Mouse (Mus musculus) intestine, postnatal 0 days (tissue): ENCODE data around the gene Pigo. TPM values are rescaled to one million over a fixed set of nuclear protein-coding genes. Genes with fewer than 3 reads are reported as not detected.
A peak's percentile ranks its signal among the peaks of the same experiment; 100 is the strongest.

Experiments
- ATAC-seq: fragments of 200-750 bp; cut with Nextera tagmentation; 2 replicates; pipeline ENCODE4 v1.8.0; 2017; ENCODE audit warnings: mild to moderate bottlenecking, moderate TSS enrichment, moderate library complexity
- H3K27ac ChIP-seq: fragments of 300-500 bp; sonication (generic); 2 replicates; pipeline ENCODE4 v1.5.1; 2014; ENCODE audit warnings: mild to moderate bottlenecking, low read depth, low read length, moderate library complexity
- H3K27me3 ChIP-seq: fragments of 300-500 bp; sonication (generic); replicated peaks from 2 replicates; pipeline ENCODE4 v1.6.1; 2014; ENCODE audit warnings: low read length, mixed read lengths; ENCODE audit not compliant: control insufficient read depth, insufficient read depth
- H3K36me3 ChIP-seq: fragments of 300-500 bp; sonication (generic); 2 replicates; pipeline ENCODE4 v1.6.1; 2014; ENCODE audit warnings: mild to moderate bottlenecking, moderate library complexity; ENCODE audit not compliant: control insufficient read depth, insufficient read depth
- H3K4me1 ChIP-seq: fragments of 300-500 bp; sonication (generic); replicated peaks from 2 replicates; pipeline ENCODE4 v1.6.1; 2014; ENCODE audit warnings: antibody characterized with exemption, low read length, mixed read lengths; ENCODE audit not compliant: control insufficient read depth, insufficient read depth
- H3K4me2 ChIP-seq: fragments of 300-500 bp; sonication (generic); replicated peaks from 2 replicates; pipeline ENCODE4 v1.6.1; 2014; ENCODE audit warnings: low read depth, mild to moderate bottlenecking, moderate library complexity
- H3K4me3 ChIP-seq: fragments of 300-500 bp; sonication (generic); 2 replicates; pipeline ENCODE4 v1.5.1; 2014; ENCODE audit warnings: low read depth, low read length
- H3K9ac ChIP-seq: fragments of 300-500 bp; sonication (generic); 2 replicates; pipeline ENCODE4 v1.6.1; 2014; ENCODE audit warnings: mild to moderate bottlenecking, low read depth, low read length
- H3K9me3 ChIP-seq: fragments of 300-500 bp; sonication (generic); 2 replicates; pipeline ENCODE4 v1.6.1; 2016; ENCODE audit warnings: mixed run types; ENCODE audit not compliant: control insufficient read depth
- CTCF ChIP-seq: sonication (generic); IDR thresholded peaks from 2 replicates; pipeline ENCODE4 v1.5.1; 2016; ENCODE audit warnings: low read depth, mild to moderate bottlenecking, control low read depth, antibody characterized with exemption, moderate library complexity
- WGBS: fragments of 180-500 bp; shearing (Covaris S2); extraction: QIAGEN DNeasy Blood & Tissue Kit; methylation state at CpG from one replicate; pipeline ENCODE4 v1.1.7; 2014; 5-methylcytosine and 5-hydroxymethylcytosine counted together
- polyA plus RNA-seq: library from polyadenylated mRNA; unstranded; fragments of >200 nt; fragmentation: Nextera tagmentation; extraction: Ambion mirVana; gene quantifications from 2 replicates; pipeline ENCODE4 v1.2.1, GENCODE M21; 2015

Gene Pigo
- polyA plus RNA-seq, 1 experiment from 2014 or later = 15.4 TPM

- peak overlapping the region; percentile 49 for H3K4me3 ChIP-seq
- peak; percentile 3; the same call in 1 of the 2 replicates for ATAC-seq
- H3K36me3 ChIP-seq = no peaks in the 10 kb centered on the region
- no peaks in the 10 kb centered on the region for H3K27me3 ChIP-seq
- peak overlapping the region; percentile 67 for H3K27ac ChIP-seq
- TF ChIP-seq CTCF = no peak
- H3K9me3 ChIP-seq = no peaks in the 10 kb centered on the region
- peak overlapping the region; percentile 8; the same call in 1 of the 2 replicates for H3K9ac ChIP-seq
- H3K4me2 ChIP-seq = peak overlapping the region; percentile 88
- 5% methylated on average over 13 of the region's 13 CpGs for WGBS
- H3K4me1 ChIP-seq = peaks cover 8% of the 10 kb centered on the region; the same call in 1 of the 2 replicates
These were observed 19.7 kb upstream of the Pigo start for GRCm38 (mm10) chr4:43045285-43045658.

DNA sequence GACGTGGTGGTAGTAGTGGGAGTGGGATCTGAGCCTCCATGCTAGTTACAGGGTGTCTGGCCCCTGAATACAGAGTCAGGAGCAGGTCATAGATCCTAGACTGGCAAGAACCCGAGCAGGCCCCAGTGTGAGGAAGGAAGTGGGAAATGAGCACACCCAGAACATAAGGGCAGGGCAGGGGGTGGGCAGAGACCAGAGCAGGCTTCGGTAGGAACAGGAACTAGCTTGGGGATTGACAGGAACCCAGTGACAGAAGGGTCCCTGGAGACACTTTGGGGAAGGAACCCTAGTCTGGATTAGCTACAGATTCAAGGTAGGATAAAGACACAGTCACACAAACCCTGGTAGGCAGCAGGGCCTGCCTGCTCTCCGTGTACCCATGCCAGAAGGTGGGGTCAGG, 19.1 kb upstream of the Pigo start:
- Histone ChIP-seq H3K9me3 (no peaks in the 10 kb centered on the region), H3K4me2 (peak overlapping the region; percentile 88), H3K4me3 (peak overlapping the region; percentile 49), H3K27me3 (no peaks in the 10 kb centered on the region), H3K27ac (peak overlapping the region; percentile 67), H3K4me1 (peaks cover 8% of the 10 kb centered on the region; the same call in 1 of the 2 replicates), H3K36me3 (no peaks in the 10 kb centered on the region), H3K9ac (no peak overlapping the region)
- no peak for TF ChIP-seq CTCF
- no peak for ATAC-seq
- WGBS = 19% methylated on average over 4 of the region's 4 CpGs

GRCm38 (mm10) chr4:43043644-43044357, 18.2 kb upstream of the Pigo start:
- Histone ChIP-seq H3K27me3 (no peaks in the 10 kb centered on the region), H3K9ac (no peak overlapping the region), H3K36me3 (no peaks in the 10 kb centered on the region), H3K9me3 (no peaks in the 10 kb centered on the region), H3K4me1 (peaks cover 8% of the 10 kb centered on the region), H3K4me3 (no peak overlapping the region), H3K4me2 (peak overlapping the region; percentile 88), H3K27ac (peak overlapping the region; percentile 67; the same call in 1 of the 2 replicates)
- WGBS = 18% methylated on average over 7 of the region's 7 CpGs
- no peak for TF ChIP-seq CTCF
- no peak for ATAC-seq

DNA sequence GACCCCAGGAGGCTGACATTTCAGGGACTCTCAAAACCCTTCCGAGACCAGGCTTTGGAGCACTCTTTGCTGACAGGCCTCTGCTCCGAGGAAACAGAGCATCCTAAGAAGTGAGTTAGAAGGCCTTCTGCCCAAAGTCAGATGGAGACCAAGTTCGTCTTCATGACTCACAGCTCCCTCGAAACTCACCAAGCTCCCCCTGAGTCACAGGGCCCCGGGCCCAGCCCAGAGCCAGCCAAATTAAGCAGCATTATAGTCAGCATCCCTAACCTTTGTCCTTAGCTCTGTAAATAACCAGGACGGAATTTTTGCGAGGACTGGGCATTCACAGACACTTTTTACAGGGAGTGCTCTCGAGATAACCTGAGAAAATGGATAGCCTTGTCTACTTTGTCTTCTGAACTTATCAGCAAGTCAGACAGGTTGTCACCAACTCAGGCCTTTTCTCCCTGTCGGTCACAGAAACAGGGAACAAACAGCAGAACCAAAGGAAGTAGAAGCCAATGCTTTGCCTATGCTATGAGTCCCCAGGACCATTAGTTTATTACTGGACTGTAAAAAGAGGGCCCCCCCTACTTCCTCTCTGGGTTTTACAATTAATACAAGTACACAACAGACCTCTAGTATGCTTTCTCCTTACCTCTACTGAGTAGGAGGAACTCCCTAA, 15.4 kb upstream of the Pigo start:
- 67% methylated on average over 9 of the region's 9 CpGs for WGBS
- peaks cover 8% of the 10 kb centered on the region; the same call in 1 of the 2 replicates for H3K36me3 ChIP-seq
- TF ChIP-seq CTCF = no peak
- no peak overlapping the region for H3K27ac ChIP-seq
- H3K4me2 ChIP-seq = no peak overlapping the region
- no peak overlapping the region for H3K9ac ChIP-seq
- H3K9me3 ChIP-seq = no peaks in the 10 kb centered on the region
- no peaks in the 10 kb centered on the region for H3K27me3 ChIP-seq
- H3K4me3 ChIP-seq = no peak overlapping the region
- peaks cover 8% of the 10 kb centered on the region for H3K4me1 ChIP-seq
- ATAC-seq = no peak

DNA sequence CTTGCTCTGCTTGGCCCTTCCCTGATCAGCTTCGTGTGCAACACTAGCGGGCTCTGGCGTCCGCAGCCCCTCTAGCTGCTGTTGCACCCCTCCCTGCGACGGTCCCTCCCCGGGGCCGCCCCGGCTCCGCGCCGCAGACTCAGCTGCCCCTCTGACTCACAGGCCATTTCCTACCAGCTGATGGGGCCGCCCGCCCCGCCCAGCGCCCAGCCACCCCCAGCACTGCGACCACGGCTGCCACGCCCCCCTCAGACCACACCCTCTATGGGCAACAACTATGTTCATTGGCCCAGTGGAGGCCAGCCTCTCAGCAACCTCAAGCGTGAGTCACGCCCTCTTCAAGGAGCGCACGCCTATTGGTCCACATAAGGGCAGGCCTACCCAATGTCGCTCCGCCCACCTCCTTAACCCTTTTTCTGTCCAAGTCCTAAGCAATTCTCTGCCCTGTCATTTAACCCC, 14.5 kb upstream of the Pigo start:
- no peaks in the 10 kb centered on the region for H3K27me3 ChIP-seq
- no peaks in the 10 kb centered on the region for H3K9me3 ChIP-seq
- WGBS = under 1% methylated on average over 25 of the region's 25 CpGs
- H3K4me3 ChIP-seq = peak overlapping the region; percentile 61
- H3K4me1 ChIP-seq = peaks cover 7% of the 10 kb centered on the region
- peaks cover 16% of the 10 kb centered on the region; the same call in 1 of the 2 replicates for H3K36me3 ChIP-seq
- peak; percentile 19; the same call in 1 of the 2 replicates for TF ChIP-seq CTCF
- peak; percentile 97 for ATAC-seq
- H3K4me2 ChIP-seq = peak overlapping the region; percentile 91
- H3K27ac ChIP-seq = peak overlapping the region; percentile 78
- peak overlapping the region; percentile 73 for H3K9ac ChIP-seq

DNA sequence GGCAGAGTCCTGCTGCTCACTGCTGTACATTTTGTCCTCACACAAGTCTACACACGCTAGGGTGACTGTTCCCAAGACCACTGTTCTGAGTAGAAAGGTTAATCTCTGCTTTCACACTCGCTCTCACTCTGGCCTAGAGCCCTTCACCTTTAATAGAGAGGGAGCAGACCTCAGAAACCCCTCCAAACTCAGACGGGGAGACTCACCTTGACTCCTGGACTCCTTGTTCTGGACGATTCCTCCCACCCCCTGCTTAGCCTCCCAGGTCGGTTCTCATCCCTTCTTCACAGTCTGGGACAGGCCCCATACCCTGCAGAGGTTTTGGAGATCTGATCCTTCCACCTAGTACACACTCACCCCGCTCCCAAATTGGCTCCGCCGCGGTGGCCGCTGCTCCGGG, 14.0 kb upstream of the Pigo start:
- Histone ChIP-seq H3K4me2 (peak overlapping the region; percentile 91), H3K27ac (peak overlapping the region; percentile 78), H3K36me3 (peaks cover 16% of the 10 kb centered on the region; the same call in 1 of the 2 replicates), H3K27me3 (no peaks in the 10 kb centered on the region), H3K9me3 (no peaks in the 10 kb centered on the region), H3K4me3 (peak overlapping the region; percentile 61), H3K9ac (peak overlapping the region; percentile 73), H3K4me1 (peaks cover 3% of the 10 kb centered on the region)
- ATAC-seq = peak; percentile 5; the same call in 1 of the 2 replicates
- 4% methylated on average over 11 of the region's 11 CpGs for WGBS
- TF ChIP-seq CTCF = no peak
